Mouse (Mus musculus) spleen, embryonic (tissue): ENCODE measurements at regions not wholly inside any gene's neighbourhood (a gene's known extent, or its start where the extent isn't known, plus 50 kb on each side); places are given as distances from the start of the nearest gene placed in this dataset.

ENCODE experiments used
- CTCF ChIA-PET: fragments of 350-600 bp; sonication (Branson Sonifier 250); formaldehyde crosslinking; loops from one replicate; lab custom pipeline; 2022; lab: Charles Lee

GRCm38 (mm10) chr2:143270826-143271225 lies 192.6 kb downstream of the Otor start:
- CTCF ChIA-PET = no interaction called here

GRCm38 (mm10) chr2:143305747-143306570 lies 227.7 kb downstream of the Otor start:
- CTCF ChIA-PET = no interaction called here

- CTCF ChIA-PET = interaction anchor here (0.6 kb wide), 1 partner anchor 1560 kb away, joined by 4 read pairs; no protein-coding TSS in a partner anchor
Observed at GRCm38 (mm10) chr2:143306571-143306925, 228.3 kb downstream of the Otor start.

DNA sequence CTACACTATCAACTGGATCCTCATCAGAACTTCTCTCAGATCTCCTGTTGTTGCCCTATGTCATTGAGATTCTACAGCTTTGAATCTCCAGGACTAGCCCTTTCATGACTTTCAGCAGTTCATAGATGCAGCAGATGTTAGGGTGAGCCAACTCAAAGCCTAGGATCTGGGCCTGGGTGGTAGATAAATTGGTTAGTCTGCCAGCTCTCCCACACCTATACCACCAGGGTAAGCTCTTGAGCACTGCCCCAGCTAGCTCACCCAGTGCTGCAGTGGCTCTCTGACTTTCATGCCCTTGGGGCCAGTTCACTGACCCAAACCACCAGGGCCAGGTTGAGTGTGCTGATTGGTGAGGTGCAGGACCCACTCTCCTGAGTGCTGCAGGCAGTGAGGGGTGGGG lies 220.5 kb upstream of the Pcsk2 start:
- CTCF ChIA-PET = no interaction called here

DNA sequence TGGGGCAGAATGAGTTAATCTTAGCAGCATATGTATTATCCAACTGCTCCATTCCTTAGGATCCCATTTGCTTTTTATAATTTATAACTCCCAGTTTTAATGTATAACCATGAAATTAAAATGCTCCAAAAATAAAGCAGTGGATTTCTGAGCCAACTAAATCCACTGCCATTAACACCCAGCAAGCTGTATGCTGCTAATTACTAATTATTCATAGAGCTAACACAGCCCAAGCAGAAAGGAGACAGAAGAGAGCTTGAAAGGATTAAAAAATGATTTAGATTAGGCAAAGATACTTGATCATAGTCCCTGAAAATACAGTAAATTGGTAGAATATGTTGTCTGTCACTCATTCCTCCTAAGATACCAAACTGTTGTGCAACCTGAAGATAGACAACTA lies 213.9 kb upstream of the Pcsk2 start:
- CTCF ChIA-PET = no interaction called here

DNA sequence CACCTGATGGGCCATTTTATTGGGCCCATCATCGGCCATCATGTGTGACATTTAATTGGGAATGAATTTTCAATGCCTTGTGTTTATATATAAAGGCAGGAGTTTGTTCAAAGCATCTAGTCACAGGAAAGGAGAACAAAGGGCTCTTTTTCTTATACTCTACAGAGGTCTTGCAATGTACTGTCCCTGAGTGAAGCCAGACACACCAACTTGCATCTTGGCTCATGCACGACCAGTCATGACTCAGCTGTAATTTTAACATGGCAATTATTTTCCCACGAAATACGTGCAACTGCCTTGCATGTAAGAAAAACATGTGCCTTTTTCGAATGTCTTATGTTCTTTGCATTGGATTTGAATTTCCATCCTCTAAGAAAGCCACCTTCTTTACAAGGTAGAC lies 205.6 kb upstream of the Pcsk2 start:
- CTCF ChIA-PET = no interaction called here

GRCm38 (mm10) chr2:143364193-143364592 lies 181.8 kb upstream of the Pcsk2 start:
- CTCF ChIA-PET = no interaction called here

- CTCF ChIA-PET = no interaction called here
Observed at GRCm38 (mm10) chr2:143365976-143366375, 180.0 kb upstream of the Pcsk2 start.
